Mouse (Mus musculus) liver, adult (tissue): ENCODE measurements around the gene Tsen54.
A peak's percentile ranks its signal among the peaks of the same experiment; 100 is the strongest.

Experiments
- GATA4 ChIP-seq: IDR thresholded peaks from 2 replicates; pipeline ENCODE4 v1.6.1; 2014; ENCODE audit warnings: mild to moderate bottlenecking, low read length; ENCODE audit not compliant: insufficient replicate concordance

Gene Tsen54

DNA sequence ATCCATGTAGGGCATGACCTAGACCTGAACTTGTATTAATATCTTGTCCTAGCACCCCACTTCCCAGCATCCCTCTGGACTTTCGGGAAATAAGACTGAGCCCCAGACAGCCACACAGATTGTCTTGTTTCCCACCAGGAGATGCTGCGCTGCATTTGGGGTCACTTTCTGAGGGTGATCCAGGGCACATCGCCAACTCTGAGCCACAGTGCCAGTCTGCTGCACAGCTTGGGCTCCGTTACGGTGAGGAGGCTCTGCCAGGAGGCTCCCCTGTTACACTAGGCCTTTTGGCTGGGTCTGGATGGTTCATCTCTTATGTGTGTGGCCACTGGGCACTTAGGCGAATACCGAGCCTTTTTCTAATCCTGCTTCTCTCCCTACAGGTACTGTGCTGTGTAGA, 24.7 kb upstream of the Tsen54 start:
- TF ChIP-seq GATA4 = no peak

DNA sequence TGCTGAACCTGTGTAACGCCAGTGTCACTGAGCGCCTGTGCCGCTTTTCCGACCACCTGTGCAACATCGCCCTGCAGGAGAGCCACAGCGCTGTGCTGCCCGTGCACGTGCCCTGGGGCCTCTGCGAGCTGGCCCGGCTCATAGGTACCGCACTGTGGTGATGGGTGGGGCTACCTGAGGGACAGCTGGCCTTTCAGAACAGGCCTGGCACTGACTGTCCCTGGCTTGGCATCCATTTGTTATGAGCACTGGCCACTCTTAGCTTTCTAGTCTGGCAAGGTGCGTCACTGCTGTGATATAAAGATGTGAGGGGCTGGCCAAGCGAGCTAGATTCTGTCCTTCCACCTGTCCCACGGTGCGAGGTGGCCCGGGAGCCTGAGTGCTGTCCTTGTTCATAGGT, 22.6 kb upstream of the Tsen54 start:
- TF ChIP-seq GATA4 = no peak

DNA sequence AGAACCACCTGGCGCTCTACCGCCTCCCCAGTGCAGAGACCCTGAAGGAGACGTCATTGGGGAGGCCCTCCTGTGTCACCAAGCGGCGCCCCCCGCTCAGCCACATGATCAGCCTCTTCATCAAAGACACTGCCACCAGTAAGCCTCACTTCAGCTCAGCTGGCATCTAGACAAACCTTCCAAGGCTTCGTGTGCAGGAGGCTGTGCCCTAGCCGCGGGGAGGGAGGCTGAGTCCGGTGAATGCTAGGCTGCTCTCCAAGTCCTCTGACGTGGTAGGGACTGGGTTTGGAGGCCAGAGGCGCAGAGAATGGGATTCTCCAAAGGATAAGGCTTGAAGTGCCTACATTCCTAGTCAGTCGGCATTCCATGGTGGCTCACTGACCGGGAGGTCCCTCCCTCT, 22.2 kb upstream of the Tsen54 start:
- no peak for TF ChIP-seq GATA4

GRCm38 (mm10) chr11:115796898-115797297, 17.6 kb upstream of the Tsen54 start:
- no peak for TF ChIP-seq GATA4

DNA sequence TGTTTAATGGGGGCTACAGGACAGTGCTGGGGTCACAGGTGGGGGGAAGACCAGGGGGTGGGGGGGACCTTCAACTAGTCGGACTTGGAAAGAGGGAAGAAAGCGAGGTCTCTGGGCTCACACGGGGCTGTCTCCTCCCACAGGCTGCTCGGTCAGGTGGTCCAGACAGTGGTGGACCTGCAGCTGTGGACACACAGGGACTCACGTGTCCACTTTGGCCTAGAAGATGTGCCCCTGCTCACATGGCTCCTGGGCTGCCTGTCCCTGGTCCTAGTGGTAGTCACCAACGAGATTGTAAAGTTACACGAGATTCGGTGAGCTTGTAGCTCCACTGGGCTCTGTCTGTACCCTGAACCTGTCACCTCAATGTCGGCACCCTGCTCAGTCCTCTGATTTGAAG, 16.9 kb upstream of the Tsen54 start:
- TF ChIP-seq GATA4 = no peak

DNA sequence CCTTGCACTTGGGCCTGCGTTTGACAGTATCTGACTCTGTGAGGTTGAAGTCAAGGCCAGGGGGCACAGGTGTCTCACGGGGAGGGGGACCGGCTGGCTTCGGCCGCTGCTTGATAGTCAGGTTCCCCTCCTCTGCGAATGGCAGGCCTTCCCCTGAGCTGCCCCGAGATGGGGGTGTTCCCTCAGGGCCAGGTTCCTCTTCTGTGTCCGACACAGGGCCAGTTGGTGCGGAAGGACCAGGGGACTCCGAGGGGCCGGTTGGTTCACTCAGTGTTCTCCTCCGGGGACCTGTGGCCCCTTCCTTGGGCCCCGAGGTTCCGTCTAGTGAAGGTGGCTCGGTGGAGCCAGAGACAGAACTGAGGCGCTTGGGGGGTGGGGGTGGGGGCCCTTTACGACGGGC, 13.5 kb upstream of the Tsen54 start:
- TF ChIP-seq GATA4 = no peak

- no peak for TF ChIP-seq GATA4
Measured at GRCm38 (mm10) chr11:115803072-115803709, 11.3 kb upstream of the Tsen54 start.

- TF ChIP-seq GATA4 = no peak
Measured at GRCm38 (mm10) chr11:115805005-115805404, 9.5 kb upstream of the Tsen54 start.

- TF ChIP-seq GATA4 = no peak
Measured at GRCm38 (mm10) chr11:115806154-115806553, 8.4 kb upstream of the Tsen54 start.

DNA sequence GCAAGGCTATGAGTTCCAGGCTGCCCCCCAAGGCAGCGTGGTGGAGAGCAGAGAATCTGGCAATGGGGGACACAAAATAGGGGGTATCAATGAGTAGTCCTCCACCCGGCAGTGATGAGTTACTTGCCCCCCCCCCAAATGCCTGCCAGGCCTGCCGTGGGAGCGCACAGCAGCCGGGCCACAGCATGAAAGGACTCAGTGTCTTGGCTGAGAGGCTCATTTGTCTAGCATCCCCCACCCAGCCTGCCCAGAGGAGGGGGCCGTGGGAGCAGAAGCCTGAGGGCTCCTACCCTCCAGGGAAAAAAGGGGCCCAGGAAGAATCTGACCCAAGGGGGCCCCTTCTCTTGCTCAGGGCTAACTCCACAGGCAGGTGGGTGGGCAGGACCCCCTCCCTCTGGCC, 7.2 kb upstream of the Tsen54 start:
- no peak for TF ChIP-seq GATA4

- TF ChIP-seq GATA4 = no peak
Measured at GRCm38 (mm10) chr11:115807971-115808370, 6.6 kb upstream of the Tsen54 start.

- TF ChIP-seq GATA4 = no peak
Measured at GRCm38 (mm10) chr11:115808696-115809310, 5.7 kb upstream of the Tsen54 start.

DNA sequence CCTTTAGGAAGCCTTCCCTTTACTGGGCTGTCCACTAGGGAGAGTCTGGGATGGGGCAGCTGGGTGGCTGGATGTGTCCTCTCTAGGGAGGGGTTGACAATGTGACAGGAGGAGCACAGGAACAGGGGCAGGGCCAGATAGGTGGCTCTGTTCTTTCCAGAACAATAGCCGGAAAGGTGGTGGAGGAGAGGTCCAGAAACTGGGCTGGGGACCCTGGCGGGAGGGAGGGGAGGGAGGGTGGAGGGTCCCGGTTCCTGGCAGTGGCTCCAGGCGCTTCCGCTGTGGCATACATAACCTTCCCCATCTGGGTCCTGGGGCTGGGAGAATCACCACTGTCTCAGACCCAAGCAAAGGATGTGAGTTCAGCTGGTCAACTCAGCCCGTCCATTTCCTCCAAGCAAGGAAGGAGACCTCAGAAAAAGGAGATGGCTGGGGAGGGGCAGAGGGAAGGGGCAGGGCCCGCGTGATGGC, 5.2 kb upstream of the Tsen54 start:
- peak; percentile 39; the same call in 1 of the 2 replicates for TF ChIP-seq GATA4

DNA sequence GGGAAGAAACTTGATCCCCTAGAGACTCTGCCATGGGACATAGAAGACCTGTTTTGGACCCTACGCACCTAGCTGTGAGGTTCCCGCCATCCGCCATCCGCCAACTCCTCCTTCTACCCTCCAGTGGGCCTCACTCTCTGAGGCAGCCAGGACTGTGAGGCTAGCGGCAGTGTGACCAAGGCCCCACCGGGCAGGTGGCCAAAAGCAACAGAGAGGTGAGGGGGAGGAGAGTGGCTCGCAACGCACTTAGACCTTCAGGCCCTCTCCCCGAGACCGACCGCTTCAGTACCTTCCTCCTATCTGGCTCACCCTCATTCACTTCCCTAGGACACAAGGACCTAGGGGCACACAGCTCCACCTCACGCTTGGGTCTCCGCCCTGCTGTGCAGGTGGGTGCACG, 4.1 kb upstream of the Tsen54 start:
- no peak for TF ChIP-seq GATA4

DNA sequence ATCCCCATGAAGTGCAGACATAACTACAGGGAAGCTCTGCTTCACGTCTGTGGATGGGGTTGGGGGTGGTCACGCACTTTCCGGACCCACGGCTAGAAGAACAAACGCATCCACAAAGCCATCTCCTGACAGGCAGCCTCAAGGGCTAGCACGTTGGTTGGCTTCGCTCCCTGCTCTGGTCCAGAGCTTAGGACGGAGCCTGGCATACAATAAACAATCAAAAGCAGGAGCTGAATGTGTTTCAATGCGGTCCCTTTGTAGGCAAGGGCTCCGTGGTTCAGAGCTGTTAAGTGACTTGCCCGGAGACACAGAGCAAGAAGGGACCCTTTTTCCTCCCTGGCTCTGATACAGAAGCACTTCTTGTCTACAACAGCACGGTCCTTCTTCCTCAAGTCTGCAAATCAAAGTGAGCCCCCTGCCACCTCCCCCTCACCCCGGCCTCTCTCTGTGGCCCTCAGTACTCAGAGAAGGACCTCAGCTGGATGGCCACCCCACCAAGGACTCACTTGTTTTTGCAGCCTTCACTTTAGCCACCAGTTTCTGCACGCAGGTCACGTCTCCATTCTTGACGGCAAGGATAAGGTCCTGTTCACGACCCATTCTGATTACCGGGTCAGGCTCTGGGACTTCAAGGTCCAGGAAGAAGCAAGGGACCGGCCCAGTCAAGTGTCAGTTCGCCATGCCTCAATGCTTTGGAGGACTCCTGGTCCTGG, 3.0 kb upstream of the Tsen54 start:
- TF ChIP-seq GATA4 = no peak

DNA sequence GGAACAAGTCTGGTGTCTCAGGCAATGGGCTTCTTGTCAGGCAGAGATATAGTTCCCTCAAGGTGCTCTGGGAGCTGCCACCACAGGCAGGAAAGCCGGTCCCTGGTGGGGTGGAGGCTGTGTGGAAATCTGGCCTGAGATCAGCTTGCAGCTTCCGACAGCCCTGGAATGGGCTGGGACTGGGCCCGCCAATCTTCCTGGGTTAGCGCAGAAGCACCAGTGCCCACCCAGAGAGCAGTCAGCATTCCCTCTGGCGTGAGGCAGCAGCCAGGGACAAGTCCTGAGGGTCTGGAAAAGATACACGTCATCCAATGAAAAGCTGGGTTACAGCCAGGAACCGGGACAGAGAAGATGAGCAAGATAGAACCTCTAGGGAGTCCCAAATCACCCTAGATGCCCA, 2.4 kb upstream of the Tsen54 start:
- TF ChIP-seq GATA4 = no peak
